Mouse (Mus musculus) neutrophil, adult 83 days (primary cell): ENCODE results near the gene Glud1. TPM values are rescaled to one million over a fixed set of nuclear protein-coding genes. Genes with fewer than 3 reads are reported as not detected.

Experiments
- total RNA-seq, 2 experiments: library from RNA; stranded (reverse); gene quantifications; one replicate each; pipeline ENCODE4 v1.2.4; 2023

Glud1 gene
- 100 to 1,000 TPM; 219 to 235 TPM for total RNA-seq

DNA sequence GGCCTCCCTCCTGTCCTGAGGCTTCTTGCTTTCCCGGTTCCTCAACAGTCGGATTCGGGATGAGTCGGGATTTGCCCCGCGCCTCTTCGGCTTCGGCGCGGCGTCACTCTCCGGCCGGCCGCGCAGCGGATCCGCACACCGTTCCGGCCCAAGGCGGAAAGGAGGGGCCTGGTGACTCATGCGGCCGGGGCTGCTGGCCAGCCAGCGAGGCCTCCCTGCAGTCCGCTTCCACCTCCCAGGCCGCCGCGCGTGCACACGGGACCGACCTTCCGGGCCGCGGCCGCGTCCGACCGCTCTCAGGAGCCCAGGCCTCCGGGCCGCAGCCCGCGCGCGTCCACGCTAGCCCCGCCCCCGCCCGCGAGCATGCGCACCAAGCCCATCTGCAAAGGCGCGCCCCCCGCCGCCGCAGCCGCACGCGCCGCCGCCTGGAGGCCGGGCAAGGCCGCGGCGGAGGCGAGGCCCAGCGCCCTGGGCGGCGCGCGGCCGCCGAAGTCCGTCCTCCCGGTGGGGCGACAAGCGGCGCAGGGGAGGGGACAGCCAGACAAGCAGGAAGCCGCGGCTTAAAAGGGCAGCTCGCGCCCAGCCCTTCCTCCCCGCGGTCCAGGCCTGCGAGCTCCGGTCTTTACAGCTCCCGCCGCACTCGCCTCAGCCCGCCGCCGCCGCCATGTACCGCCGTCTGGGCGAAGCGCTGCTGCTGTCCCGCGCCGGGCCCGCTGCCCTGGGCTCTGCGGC lies at the start of gene Glud1, which contains the start of gene Shld2:
Gene Glud1 (plus strand): TSS at position 494 of the 732 bp plus-strand sequence.
Gene Shld2 (minus strand): TSS at position 260 of the 732 bp plus-strand sequence.

DNA sequence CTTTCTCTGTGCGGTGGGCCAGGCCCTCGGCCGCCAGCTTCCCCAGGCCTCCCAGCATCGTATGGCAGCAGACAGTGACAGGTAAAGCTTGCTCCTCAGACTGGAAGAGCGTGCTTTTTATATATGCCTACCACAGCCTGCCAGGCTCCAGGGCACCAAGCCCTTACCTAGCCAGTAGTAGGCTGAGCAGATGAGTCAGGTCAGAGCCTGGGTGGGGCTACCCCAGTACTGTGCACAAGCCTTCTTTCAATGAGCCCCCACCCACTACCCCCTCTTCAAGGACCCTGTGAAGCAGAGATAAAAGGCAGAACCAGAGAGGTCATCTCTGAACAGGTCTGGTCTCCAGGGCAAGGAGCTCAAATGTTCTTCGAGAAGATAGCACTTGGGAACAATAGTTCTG lies 44.8 kb downstream of the Glud1 start, which contains the start of gene Fam25c:
Gene Fam25c (minus strand): TSS at position 133 of the 400 bp plus-strand sequence.

DNA sequence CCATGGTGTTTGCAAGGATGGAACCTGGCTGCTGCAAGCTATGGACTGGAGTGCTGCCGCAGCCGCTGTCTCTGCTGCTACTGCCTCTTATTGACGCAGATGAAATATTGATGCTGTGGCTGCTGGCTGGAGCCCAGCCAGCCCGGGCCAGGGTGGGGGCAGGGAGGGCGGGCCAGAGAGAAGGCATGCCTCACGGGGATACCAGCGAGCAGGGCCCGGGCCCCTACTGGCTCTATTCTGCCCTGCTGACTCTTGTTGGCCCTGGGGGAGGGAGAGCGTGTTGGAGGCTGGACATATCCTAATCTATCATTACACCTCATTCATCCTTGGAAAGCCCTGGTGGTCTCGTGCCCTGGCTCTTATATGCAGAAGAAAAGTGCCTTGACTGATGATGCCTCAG lies 64.0 kb downstream of the Glud1 start, which contains the start of gene Sncg:
Gene Sncg (minus strand): TSS at position 213 of the 400 bp plus-strand sequence.

DNA sequence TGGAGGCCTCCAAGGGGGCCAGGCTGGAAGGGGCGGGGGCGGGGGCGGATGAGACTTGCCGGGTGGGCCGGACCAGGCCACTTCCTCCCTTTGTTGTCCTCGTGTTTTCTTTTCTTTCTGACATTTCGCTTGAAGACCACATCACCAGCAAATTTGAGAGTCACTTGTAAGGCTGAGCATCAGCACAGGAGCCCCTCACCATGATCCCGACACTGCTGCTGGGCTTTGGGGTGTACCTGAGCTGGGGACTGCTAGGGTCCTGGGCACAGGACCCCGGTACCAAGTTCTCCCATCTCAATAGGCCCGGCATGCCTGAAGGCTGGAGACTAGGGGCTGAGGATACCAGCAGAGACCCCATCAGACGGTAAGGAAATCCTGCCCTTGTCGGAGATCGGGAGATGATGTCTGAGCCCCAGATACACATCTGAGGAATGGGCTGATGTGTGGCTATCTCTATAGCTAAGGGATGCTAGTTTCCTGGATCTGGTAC lies 64.9 kb downstream of the Glud1 start, which contains the start of gene Mmrn2:
Gene Mmrn2 (plus strand): TSS at position 51 of the 490 bp plus-strand sequence.

Other genes starting within 250 kb of the Glud1 start
- gene Anxa8, start 224.7 kb upstream of the Glud1 start, total RNA-seq: not detected
- not detected for gene A630023A22Rik, start 208.0 kb upstream of the Glud1 start, total RNA-seq
- gene Npy4r, start 158.2 kb upstream of the Glud1 start, total RNA-seq: not detected
- gene Gprin2, start 109.1 kb upstream of the Glud1 start, total RNA-seq: not detected
- not detected for gene Syt15, start 91.1 kb upstream of the Glud1 start, total RNA-seq
- 1 to 10 TPM; 8.6 to 9.2 TPM for gene Shld2, start 234 bp upstream of the Glud1 start, total RNA-seq
- not detected for gene Fam25c, start 44.7 kb downstream of the Glud1 start, total RNA-seq
- not detected for gene Sncg, start 64.1 kb downstream of the Glud1 start, total RNA-seq
- gene Mmrn2, start 64.7 kb downstream of the Glud1 start, total RNA-seq: under 1 TPM in 1 of 2 experiments, not detected in 1; 0.26 TPM
- 10 to 100 TPM; 11.5 to 16.0 TPM for gene Bmpr1a, start 192.6 kb downstream of the Glud1 start, total RNA-seq
- not detected for gene 9230112D13Rik, start 212.1 kb downstream of the Glud1 start, total RNA-seq